Comparison of ENCODE assay signal across 9 mouse cellular contexts in the genomic region with DNA sequence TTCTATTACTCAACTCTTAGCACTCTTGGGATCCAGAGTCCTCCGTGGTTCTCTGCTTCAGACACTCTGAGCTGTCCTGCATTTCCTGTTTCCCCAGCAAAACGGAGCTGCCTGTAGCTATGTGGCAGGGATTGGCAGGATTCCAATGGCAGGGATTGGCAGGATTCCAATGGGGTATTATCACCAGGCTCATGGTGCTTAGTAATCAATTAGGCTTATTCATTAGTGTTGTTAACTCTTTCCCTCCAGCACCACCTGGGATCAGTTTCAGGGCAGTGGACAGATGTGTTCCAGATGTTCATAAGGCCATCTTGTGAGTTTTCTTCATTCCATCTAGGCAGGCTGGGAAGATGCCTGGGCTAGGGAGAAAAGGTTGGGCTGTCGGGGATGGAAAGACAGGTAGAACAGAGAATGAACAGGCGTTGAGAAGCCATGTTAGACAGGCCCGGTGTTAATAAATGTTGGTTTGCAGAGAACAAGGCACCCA.
A peak's percentile ranks its signal among the peaks of the same experiment; 100 is the strongest.
DNase-seq lines count a peak whose midpoint lies in the region; ATAC-seq lines count a peak whose summit lies in the region.
"Had no signal": no experiment of that assay in that cellular context is flagged by ENCODE, and none has a peak within 500 bp of the region (broad histone marks: within the 10 kb centered on the region; RNA-seq: fewer than 3 reads in every experiment).

No protein-coding gene starts in this region.

- ATAC-seq in intestine, embryonic 16.5 days, result peak; percentile 96
- ATAC-seq in megakaryocyte-erythroid progenitor cell, adult 5-6 weeks (replicated peaks; ENCODE audit: low FRiP score, low TSS enrichment, poor library complexity, severe bottlenecking), result no peak

- no peaks in the 10 kb centered on the region for H3K36me3 ChIP-seq in intestine, embryonic 16.5 days (ENCODE audit: control insufficient read depth, insufficient read depth, low read length)

- no peaks in the 10 kb centered on the region for H3K27me3 ChIP-seq in intestine, embryonic 16.5 days (replicated peaks; ENCODE audit: control insufficient read depth, insufficient read depth, low read length)

- H3K4me1 ChIP-seq in intestine, embryonic 16.5 days (ENCODE audit: control insufficient read depth, insufficient read depth, low read length), result no peaks in the 10 kb centered on the region

- DNase-seq in adrenal gland, postnatal 25 days, result peak; percentile 6
- DNase-seq in adrenal gland, adult 18-20 months (ENCODE audit: low spot score in 2 of 2), result no peak
- DNase-seq in right cerebral cortex, adult 2 months (ENCODE audit: low spot score in 2 of 2), result peak; percentile 55 to 63
- no peak for DNase-seq in right cerebral cortex, adult 18-20 months
- peak; percentile 37 for DNase-seq in mesoderm, embryonic 11.5 days (ENCODE audit: low read depth, low spot score)
- DNase-seq in adrenal gland, adult (ENCODE audit: inconsistent age in 2 of 2, low spot score in 1 of 2), result no peak

- no peaks in the 10 kb centered on the region for H3K9me3 ChIP-seq in intestine, embryonic 16.5 days (ENCODE audit: control insufficient read depth, low read length)

- H3K9ac ChIP-seq in intestine, embryonic 16.5 days (ENCODE audit: low read depth, low read length), result no peak overlapping the region
- H3K9ac ChIP-seq: liver, embryonic 14.5 days had no signal

- H3K4me3 ChIP-seq in intestine, embryonic 16.5 days (ENCODE audit: low read length), result no peak overlapping the region

- no peak overlapping the region for H3K27ac ChIP-seq in intestine, embryonic 16.5 days (ENCODE audit: low read length)
- H3K27ac ChIP-seq: liver, embryonic 14.5 days had no signal

- H3K4me2 ChIP-seq in intestine, embryonic 16.5 days (ENCODE audit: low read depth, low read length), result no peak overlapping the region

- WGBS in intestine, embryonic 16.5 days, result 41% methylated on average over 5 of the region's 5 CpGs

Comparison
In these comparisons a context has a peak if more than half of its experiments do, and no peak if none do; other contexts are left out.
1. DNase-seq: peak in adrenal gland, postnatal 25 days (single experiment), right cerebral cortex, adult 2 months (2 of 2) and mesoderm, embryonic 11.5 days (single experiment); none in adrenal gland, adult 18-20 months (0 of 2), right cerebral cortex, adult 18-20 months (single experiment) and adrenal gland, adult (0 of 2).